Mouse (Mus musculus) MEL-GATA-1-ER (cell line): ENCODE results near the gene Lrrc8d.
A peak's percentile ranks its signal among the peaks of the same experiment; 100 is the strongest.

Source experiments
- DNase-seq: peaks from one replicate; pipeline ENCODE4 v3.0.0-alpha.2; 2012; ENCODE audit warnings: low read depth; ENCODE audit errors: extremely low read depth

The Lrrc8d gene

GRCm38 (mm10) chr5:105715531-105716124 lies 15.9 kb downstream of the Lrrc8d start:
- no peak for DNase-seq

- DNase-seq, result no peak
These were observed 17.5 kb downstream of the Lrrc8d start for GRCm38 (mm10) chr5:105717294-105717693.

GRCm38 (mm10) chr5:105718138-105718670 lies 18.4 kb downstream of the Lrrc8d start:
- peak; percentile 99 for DNase-seq

- no peak for DNase-seq
These were observed 21.5 kb downstream of the Lrrc8d start for GRCm38 (mm10) chr5:105721267-105721666.

GRCm38 (mm10) chr5:105722807-105723206 lies 23.0 kb downstream of the Lrrc8d start:
- DNase-seq, result no peak

GRCm38 (mm10) chr5:105730193-105730831 lies 30.5 kb downstream of the Lrrc8d start:
- DNase-seq, result no peak

- peak; percentile 62 for DNase-seq
These were observed 31.4 kb downstream of the Lrrc8d start for GRCm38 (mm10) chr5:105731173-105731626.

- DNase-seq, result peak; percentile 59
These were observed 32.1 kb downstream of the Lrrc8d start for GRCm38 (mm10) chr5:105731627-105732432.

- DNase-seq, result peak; percentile 54
These were observed 32.7 kb downstream of the Lrrc8d start for GRCm38 (mm10) chr5:105732433-105732891.

GRCm38 (mm10) chr5:105733226-105733625 lies 33.5 kb downstream of the Lrrc8d start:
- no peak for DNase-seq

- no peak for DNase-seq
These were observed 36.6 kb downstream of the Lrrc8d start for GRCm38 (mm10) chr5:105736365-105736764.

GRCm38 (mm10) chr5:105737145-105737544 lies 37.4 kb downstream of the Lrrc8d start:
- DNase-seq, result no peak

GRCm38 (mm10) chr5:105740437-105740836 lies 40.7 kb downstream of the Lrrc8d start:
- DNase-seq, result no peak

- no peak for DNase-seq
These were observed 42.9 kb downstream of the Lrrc8d start for GRCm38 (mm10) chr5:105742641-105743040.

GRCm38 (mm10) chr5:105745324-105745723 lies 45.6 kb downstream of the Lrrc8d start:
- DNase-seq, result no peak

- no peak for DNase-seq
These were observed 46.2 kb downstream of the Lrrc8d start for GRCm38 (mm10) chr5:105745927-105746454.

GRCm38 (mm10) chr5:105754803-105755202 lies 55.0 kb downstream of the Lrrc8d start:
- DNase-seq, result no peak

GRCm38 (mm10) chr5:105755491-105755890 lies 55.7 kb downstream of the Lrrc8d start:
- no peak for DNase-seq

- DNase-seq, result no peak
These were observed 58.2 kb downstream of the Lrrc8d start for GRCm38 (mm10) chr5:105757978-105758377.

GRCm38 (mm10) chr5:105758866-105759265 lies 59.1 kb downstream of the Lrrc8d start:
- no peak for DNase-seq

- DNase-seq, result no peak
These were observed 62.2 kb downstream of the Lrrc8d start for GRCm38 (mm10) chr5:105761848-105762482.
